Mouse (Mus musculus) lung, postnatal 14 days (tissue): Measurements from ENCODE around the gene Hist1h4d.
A peak's percentile ranks its signal among the peaks of the same experiment; 100 is the strongest.
"Not testable (repeated sequence)": the region's sequence is repeated elsewhere in the genome, so short reads cannot be mapped to it uniquely, and the experiment has no call there.

Experiments
- DNase-seq: peaks from one replicate; pipeline ENCODE4 v3.0.0; 2021

The Hist1h4d gene

DNA sequence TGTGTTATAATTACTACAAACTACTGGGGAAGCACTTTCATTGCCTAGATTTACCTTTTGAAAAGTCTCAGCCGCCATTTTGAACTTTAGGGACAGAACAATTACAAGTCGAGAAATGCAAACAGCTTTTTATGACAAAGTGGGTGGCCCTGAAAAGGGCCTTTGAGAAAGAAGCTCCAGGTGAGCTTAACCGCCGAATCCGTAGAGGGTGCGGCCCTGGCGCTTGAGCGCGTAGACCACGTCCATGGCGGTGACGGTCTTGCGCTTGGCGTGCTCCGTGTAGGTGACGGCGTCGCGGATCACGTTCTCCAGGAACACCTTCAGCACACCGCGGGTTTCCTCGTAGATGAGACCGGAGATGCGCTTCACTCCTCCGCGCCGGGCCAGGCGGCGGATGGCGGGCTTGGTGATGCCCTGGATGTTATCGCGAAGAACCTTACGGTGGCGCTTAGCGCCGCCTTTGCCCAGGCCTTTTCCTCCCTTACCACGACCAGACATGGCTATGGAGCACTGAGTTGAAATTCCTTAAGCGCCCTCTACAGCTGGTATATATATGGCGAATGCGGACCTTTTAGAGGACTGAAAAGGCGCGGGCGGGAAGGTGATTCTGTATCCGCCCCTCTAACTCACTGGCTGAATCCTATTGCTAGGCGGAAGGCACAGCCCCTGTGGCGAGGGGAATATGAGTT is 30.1 kb upstream of the Hist1h4d start, which contains the start of gene Hist1h4f:
Gene Hist1h4f (minus strand): TSS at position 503 of the 689 bp plus-strand sequence.
- peak; percentile 82 for DNase-seq

DNA sequence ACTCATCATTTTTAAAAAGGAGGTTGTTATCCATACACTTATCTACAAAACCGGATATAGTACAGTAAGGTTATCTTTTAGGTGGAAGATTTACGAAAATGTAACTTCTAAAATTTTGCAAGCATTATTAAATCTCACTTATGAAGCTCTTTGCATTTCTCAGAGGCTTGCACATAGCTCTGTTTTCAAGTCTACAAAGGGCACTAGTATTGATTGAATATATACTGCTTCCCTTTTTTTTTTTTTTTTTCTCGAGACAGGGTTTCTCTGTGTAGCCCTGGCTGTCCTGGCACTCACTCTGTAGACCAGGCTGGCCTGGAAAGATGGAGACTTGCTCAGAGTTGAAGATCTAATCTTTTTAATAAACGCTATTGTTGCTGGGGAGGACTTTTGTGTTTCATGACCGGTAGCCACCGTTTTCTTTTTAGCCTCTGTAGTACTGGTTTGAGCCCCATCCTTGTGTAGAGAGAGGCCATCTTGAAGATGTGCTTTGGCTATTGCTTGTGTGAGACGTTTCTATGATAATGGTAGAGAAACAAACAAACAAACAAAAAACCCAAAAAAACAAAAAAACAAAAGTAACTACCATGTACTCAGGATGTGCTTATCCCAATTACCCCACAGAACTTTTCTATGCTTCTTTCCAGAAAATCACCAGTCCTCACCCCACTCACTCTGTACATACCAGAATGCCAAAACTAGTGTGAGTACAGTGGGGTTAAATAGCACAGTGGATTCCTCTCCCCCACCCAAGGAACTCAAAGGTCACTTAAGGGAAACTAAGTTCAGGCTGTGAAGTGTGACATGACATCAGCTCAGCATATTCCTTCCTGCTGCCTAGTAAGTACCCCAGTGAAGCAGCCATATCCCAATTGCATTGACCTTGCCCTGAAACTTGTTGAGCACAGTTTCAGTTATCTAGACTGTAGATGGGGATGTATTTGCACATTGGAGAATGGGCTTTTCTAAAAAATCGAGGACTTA is 29.2 kb upstream of the Hist1h4d start:
- no peak for DNase-seq

DNA sequence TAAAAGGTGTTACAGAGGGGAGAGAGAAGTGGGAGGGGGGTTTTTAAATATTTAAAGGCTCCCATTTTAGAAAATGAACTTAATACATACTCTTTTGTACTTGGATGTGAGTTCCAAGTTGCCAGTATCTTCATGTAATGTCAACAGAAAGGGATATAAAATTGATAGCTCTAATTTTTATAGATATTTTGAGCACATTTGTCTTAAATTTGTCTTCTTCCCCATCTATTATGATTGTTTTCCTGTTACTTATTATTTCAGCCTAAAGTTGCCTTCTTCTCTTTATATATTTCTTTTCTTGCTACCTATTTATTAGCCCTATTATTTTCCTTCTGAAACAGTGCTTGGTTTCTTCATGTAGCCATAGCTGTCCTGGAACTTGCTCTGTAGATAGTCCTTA is 28.4 kb upstream of the Hist1h4d start, which contains the start of gene Hist1h1d:
Gene Hist1h1d (plus strand): TSS at position 301 of the 400 bp plus-strand sequence.
- DNase-seq = no peak

DNA sequence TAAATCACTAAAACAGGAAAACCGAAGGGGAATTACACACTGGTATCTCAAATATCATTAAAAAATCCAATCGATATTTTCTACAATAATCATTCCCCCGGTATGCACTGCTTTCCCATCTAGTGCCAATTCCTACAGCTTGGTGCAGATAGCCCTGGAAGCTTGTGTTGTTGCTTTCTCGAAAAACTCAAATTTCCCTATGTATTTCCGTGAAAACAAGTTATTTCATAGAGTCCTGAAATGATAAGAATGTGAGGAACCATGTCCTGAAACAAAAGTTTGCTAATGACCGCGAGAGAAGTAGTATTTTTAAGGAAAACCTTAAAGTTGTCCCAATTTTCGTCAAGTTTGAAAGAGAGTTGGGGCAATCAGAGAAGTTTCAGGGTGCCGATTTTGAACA is 27.0 kb upstream of the Hist1h4d start:
- no peak for DNase-seq

DNA sequence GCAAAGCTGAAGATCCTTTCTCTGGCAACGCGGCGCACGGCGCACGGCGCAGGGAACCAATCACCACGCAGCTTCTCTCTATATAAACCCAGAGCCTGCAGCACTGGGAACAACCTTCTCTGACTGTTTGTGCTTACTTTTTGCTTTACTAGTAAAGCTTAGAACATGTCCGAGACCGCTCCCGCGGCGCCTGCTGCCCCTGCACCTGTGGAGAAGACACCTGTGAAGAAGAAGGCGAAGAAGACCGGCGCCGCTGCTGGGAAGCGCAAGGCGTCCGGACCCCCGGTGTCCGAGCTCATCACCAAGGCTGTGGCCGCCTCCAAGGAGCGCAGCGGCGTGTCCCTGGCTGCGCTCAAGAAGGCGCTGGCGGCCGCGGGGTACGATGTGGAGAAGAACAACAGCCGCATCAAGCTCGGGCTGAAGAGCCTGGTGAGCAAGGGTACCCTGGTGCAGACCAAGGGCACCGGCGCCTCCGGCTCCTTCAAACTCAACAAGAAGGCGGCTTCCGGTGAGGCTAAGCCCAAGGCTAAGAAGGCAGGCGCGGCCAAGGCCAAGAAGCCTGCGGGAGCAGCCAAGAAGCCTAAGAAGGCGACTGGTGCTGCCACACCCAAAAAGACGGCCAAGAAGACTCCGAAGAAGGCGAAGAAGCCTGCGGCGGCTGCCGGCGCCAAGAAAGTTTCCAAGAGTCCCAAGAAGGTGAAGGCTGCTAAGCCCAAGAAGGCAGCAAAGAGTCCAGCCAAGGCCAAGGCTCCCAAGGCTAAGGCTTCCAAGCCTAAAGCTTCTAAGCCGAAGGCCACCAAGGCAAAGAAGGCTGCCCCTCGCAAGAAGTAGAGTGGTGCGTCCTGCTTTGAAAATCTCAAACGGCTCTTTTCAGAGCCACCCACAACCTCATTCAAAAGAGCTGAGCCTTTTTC is 26.2 kb upstream of the Hist1h4d start:
- DNase-seq = peak; percentile 70

DNA sequence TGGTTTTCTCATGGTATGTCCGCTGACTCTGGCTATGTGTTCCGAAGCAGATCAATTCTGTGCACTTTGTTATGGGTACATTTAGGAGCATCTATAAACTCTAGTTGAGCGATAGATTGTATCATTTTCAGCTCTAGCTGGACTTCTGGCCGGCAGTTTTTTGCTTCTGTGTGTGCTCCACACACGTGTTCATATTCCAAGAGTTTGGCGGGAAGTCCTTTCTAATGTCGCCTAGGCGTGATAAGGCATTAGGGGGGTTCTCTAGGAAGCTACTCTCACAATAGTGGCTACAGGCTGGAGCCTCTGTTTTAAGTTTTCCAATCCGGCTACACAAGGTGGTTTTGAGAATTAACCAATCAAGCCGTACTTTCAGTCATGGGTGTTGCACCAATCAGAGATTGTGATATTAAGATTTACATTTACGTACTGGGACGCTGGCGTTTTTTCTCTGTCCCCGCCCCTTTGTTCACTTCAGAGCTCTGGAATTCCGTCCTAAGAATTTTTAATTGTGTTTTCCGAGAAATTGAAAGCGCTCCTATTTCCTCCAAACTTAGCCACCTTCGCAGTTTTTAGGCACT is 25.5 kb upstream of the Hist1h4d start:
- peak; percentile 64 for DNase-seq

DNA sequence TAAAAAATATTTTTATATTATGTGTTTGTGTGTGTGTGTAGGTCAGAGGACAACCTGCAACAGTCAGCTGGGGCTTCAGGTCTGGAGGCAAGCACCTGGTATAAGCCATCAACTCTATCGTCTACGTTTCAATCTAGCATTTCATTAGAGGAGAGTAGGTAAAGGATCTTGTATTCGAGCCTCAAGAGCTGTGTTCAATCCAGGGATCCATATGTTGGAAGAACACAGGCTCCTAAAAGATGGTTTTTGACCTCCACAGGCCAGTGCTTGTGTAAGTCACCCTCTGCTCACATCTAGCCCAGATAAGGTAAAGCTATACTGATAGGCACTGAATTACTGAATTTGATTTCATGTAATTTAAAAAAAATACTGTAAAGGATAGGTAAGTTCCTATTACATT is 24.5 kb upstream of the Hist1h4d start:
- DNase-seq = no peak

DNA sequence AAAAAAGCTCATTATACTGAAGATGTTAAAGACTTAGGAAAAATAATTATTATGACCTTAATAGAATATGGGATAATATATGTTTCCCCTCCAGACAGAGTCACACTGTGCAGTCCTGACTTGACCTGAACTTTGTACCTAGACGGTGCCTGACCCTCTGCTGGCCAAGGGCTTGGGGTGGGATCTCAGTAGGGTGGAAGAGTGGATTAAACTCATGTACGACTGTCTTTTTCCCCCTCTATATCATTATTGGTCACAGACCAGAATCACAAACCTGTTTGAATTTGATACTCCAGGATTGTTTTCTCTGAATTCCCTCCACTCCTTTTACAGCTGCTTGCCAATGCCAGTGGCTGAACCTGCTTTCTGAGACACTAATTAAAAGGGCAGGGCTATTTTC is 20.7 kb upstream of the Hist1h4d start:
- DNase-seq = not testable (repeated sequence)

DNA sequence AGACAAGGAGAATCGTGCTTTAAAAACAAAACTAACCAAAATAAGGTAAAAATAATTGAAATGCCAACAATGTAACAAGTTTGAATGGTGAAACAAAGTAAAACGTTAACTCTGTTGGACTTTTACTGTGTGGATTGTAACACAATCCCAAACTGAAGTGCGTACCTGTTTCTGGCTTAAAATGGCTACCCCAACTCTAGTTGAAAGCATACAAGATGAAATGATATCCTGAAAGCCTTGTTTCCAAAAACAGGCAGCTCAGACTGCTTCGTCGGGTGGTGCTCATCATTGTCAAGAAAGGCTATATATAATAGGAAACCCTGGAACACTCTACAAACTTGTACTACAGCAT is 19.9 kb upstream of the Hist1h4d start:
- not testable (repeated sequence) for DNase-seq

DNA sequence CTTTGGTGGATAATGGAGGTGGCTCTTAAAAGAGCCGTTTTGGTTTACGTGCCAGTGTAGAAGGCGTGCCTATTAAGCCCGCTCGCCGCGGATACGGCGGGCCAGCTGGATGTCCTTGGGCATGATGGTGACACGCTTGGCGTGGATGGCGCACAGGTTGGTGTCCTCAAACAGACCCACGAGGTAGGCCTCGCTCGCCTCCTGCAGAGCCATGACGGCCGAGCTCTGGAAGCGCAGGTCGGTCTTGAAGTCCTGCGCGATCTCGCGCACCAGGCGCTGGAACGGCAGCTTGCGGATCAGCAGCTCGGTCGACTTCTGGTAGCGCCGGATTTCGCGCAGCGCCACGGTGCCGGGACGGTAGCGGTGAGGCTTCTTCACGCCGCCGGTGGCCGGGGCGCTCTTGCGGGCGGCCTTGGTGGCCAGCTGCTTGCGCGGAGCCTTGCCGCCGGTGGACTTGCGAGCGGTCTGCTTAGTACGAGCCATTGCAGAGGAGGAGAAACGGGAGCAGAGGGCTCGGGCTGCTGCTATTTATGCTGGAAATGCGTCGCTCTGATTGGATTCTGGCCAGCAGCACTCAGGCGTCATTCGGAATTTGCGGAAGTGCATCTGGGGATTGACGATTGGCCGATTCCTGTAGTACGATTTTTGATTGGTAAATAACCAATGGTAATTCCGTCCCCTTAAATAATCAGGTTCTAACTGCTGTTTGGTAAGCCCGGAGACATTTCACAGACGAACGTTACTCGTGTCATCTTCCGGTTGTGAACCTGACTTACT is 19.3 kb upstream of the Hist1h4d start, which contains the start of gene Hist1h3e:
Gene Hist1h3e (minus strand): TSS at position 487 of the 777 bp plus-strand sequence.
- peak; percentile 93 for DNase-seq

DNA sequence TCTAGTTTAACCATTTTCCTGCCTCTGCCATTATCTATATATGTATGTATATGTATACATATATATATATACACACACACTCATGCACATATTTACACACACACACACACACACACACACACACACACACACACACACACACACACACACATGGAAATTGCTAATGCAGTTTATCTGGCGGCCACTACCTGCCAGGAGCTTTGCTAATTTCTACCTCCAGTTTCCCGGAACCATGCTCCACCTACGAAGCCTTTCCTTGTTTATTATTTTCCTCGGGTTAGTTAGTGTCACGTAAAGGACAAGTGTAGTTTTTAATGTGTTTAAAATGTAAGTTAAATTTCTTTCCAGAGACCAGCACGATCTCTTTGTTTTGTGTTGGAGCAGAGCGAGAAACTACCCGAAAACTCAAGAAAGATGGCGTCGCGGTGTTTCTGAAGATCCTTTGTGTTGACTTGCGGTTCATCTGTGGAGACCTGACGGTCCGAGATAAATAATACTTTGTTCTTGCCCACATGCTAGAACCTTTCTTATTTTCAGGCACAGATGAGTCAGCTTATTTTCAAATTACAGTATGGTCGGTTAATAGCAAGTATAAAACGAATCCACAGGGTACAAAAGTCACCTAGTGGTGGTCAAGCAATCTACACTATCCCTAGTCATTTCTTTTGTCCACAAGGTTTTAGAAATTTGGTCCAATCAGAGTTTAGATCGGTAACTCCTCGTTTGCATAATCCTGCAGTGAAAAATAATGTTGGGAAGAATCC is 18.5 kb upstream of the Hist1h4d start:
- no peak for DNase-seq

DNA sequence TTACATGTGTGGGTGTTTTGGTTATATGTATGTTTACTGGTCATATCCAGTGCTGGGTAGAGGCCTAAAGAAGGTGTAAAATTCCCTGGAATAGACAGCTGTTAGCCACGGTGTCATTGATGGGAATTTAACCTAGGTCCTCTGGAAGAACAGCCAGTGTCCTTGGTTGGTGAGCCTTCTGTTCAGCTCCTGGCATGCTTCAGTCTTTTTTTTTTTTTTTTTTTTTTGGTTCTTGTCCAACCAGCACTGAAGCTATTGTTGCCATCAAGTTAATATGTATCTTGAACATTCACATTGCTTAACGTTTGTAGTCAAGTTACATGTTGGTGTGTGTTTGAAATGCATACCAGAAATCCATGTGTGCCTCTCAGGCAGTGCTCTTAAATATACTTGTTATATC is 16.9 kb upstream of the Hist1h4d start:
- DNase-seq = no peak

DNA sequence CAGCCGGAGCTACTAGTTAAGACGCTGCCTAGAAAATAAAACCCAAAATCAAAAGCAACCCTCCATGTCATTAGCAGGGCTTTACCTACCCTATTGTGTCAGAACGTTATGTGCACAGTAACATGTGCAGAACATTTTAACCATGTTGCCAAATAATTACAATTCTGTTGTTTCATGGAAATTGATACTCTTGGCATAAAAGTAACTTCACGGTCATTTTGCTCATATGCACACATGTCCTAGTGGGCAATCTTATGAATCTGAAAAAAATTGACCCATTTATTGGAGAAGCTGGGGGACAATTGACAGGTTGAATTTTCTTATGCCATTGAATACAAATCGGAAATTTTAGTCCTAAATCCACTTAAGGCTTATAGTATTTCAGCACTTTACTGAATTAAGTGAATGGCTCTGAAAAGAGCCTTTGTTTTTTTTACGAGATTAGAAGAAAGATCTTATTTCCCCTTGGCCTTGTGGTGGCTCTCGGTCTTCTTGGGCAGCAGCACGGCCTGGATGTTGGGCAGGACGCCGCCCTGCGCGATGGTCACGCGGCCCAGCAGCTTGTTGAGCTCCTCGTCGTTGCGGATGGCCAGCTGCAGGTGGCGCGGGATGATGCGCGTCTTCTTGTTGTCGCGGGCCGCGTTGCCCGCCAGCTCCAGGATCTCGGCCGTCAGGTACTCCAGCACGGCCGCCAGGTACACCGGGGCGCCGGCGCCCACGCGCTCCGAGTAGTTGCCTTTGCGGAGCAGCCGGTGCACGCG is 11.0 kb upstream of the Hist1h4d start:
- not testable (repeated sequence) for DNase-seq

DNA sequence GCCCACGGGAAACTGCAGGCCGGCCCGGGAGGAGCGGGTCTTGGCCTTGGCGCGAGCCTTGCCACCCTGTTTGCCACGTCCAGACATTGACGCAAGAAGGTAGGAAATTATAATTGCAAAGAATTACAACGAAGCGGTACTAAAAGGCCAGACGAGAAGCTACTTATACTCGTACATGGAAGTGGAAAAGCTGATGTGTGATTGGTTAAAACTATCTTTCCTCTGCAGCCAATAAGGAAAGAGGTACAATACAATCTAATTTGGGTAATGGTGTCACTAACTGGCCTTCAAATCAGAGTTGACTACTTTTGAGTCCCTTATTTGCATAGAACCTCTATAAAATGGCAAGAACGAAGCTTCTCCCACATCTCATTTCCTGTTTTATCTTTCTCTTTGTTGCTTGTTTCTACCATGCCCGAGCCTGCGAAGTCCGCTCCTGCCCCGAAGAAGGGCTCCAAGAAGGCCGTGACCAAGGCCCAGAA is 10.3 kb upstream of the Hist1h4d start, which contains the start of the genes Hist1h2ae and Hist1h2bg:
Gene Hist1h2ae (minus strand): TSS at position 199 of the 482 bp plus-strand sequence.
Gene Hist1h2bg (plus strand): TSS at position 375 of the 482 bp plus-strand sequence.
- DNase-seq = peak; percentile 50

DNA sequence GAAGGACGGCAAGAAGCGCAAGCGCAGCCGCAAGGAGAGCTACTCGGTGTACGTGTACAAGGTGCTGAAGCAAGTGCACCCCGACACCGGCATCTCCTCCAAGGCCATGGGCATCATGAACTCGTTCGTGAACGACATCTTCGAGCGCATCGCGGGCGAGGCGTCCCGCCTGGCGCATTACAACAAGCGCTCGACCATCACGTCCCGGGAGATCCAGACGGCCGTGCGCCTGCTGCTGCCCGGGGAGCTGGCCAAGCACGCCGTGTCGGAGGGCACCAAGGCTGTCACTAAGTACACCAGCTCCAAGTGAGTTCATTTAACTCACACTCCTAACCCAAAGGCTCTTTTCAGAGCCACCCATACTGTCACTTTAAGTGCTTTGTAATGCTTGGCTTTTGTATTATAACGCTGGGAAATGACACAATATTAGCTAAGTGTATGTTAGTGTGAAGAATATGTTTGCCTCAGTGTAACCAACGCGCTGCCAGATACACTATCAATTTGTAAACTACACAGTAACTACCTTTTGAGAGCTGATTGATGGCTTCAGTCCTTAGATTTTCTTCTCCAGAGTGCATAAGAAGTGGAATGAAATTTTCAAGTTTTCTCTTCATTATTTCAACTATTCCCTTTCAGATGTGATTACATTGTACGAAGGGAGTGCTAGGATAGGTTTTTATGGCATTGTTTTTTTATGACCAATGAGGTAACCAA is 9.7 kb upstream of the Hist1h4d start:
- DNase-seq = not testable (repeated sequence)

DNA sequence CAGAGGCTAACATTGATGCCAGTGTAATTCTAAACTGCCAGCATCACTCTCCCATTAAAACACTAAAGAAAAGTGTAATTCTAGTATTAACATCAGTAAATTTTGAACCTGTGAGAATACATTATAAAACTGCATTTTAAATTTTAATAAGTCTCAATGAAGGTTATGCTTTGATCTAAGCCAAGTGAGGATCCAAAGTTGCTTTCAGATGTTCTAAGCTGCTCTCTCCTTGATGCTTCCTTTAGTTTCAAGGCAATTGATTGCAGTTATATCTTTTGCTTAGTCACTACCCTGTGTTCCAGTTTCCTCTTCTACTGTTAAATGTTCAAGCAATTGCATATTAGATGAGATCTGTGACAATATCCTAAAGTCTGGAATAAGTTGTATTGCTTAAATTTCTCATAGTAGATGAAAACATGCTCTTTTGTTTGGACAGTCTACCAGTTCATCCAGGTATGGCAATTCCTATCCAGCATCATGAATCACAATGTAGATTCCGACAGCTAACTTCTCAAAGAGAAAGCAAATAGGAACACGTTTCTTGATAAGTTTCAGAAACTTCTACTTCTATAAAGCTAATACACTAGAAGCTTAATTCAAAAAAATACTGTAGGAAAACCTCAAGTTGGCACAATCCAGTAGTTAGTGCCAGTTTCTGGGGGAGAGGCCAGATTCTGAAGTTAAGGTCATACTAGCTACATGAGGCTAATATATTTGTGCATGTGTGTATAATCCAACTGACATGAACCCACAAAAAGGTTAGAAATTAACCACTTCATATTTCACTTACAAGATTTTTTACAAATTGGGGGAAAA is 9.0 kb upstream of the Hist1h4d start:
- DNase-seq = no peak

DNA sequence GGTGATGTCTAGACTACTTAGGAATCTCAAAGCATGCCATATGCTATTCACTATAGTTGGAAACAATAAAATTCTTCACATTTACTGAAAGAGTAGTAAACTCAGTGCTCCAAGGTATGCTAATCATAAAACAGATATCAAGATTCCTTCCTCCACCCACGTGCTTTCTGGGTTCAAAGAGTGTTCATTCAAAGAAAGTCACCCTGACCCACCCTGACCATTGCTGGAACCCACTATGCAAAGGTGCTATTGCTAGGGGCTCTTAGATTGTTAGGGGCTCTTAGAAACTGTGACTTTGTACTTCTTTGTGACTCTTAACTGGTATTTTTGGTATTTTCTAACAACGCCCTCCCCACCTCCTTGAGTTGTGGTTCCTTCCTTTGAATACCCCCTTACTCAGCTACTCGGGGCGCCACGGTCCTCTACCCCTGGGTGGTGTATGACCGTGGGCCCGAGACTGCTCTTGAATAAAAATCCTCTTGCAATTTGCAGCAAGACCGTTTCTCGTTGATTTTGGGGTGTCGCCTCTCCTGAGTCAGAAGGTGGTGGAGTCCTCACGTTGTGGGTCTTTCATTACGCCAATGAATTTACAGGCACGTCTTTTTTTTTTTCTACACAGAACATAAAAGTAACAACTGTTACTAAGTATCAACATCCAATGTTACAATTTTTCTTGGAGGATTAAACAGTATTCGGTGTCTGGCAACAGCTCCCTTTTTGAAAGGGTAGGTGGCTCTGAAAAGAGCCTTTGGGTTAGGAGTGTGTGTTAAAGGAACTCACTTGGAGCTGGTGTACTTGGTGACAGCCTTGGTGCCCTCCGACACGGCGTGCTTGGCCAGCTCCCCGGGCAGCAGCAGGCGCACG is 8.1 kb upstream of the Hist1h4d start:
- not testable (repeated sequence) for DNase-seq
